Mouse (Mus musculus): ENCODE results near the gene Ccnd2. TPM values are rescaled to one million over a fixed set of nuclear protein-coding genes. Genes with fewer than 3 reads are reported as not detected.

Ccnd2 gene
- polyA plus RNA-seq, 1 experiment from 2014 or later = 571 TPM

- Histone ChIP-seq H3K9me3 (ENCODE audit: control insufficient read depth, low read length) (no peaks in the 10 kb centered on the region), H3K27ac (replicated peaks in 1 of 2; ENCODE audit: control insufficient read depth in 1 of 2, insufficient read depth in 1 of 2, low read depth in 2 of 2, low read length in 2 of 2) (no peak overlapping the region), H3K4me1 (ENCODE audit: control insufficient read depth in 2 of 2, insufficient read depth in 2 of 2, low read length in 2 of 2) (no peaks in the 10 kb centered on the region), H3K27me3 (ENCODE audit: control insufficient read depth, insufficient read depth, low read length) (no peaks in the 10 kb centered on the region), H3K36me3 (ENCODE audit: control insufficient read depth, insufficient read depth, low read length) (peaks cover 17% of the 10 kb centered on the region), H3K4me3 (ENCODE audit: control insufficient read depth in 1 of 2, insufficient read depth in 1 of 2, low read depth in 1 of 2, low read length in 2 of 2) (no peak overlapping the region), H3K9ac (ENCODE audit: low read length) (no peak overlapping the region), H3K4me2 (ENCODE audit: low read length) (no peak overlapping the region)
- no peak for ATAC-seq (ENCODE audit: insufficient number of reproducible peaks, insufficient read depth, low FRiP score, low read depth)
- WGBS = 74% methylated on average over 4 of the region's 4 CpGs
Observed at GRCm38 (mm10) chr6:127122221-127122806, 29.7 kb downstream of the Ccnd2 start.

GRCm38 (mm10) chr6:127114753-127115456, 37.1 kb downstream of the Ccnd2 start:
- no peak overlapping the region for H3K4me2 ChIP-seq (ENCODE audit: low read length)
- no peak overlapping the region for H3K4me3 ChIP-seq (ENCODE audit: control insufficient read depth in 1 of 2, insufficient read depth in 1 of 2, low read depth in 1 of 2, low read length in 2 of 2)
- H3K4me1 ChIP-seq (ENCODE audit: control insufficient read depth in 2 of 2, insufficient read depth in 2 of 2, low read length in 2 of 2) = no peaks in the 10 kb centered on the region
- H3K9ac ChIP-seq (ENCODE audit: low read length) = no peak overlapping the region
- H3K27me3 ChIP-seq (ENCODE audit: control insufficient read depth, insufficient read depth, low read length) = no peaks in the 10 kb centered on the region
- H3K27ac ChIP-seq (replicated peaks in 1 of 2; ENCODE audit: control insufficient read depth in 1 of 2, insufficient read depth in 1 of 2, low read depth in 2 of 2, low read length in 2 of 2) = no peak overlapping the region
- no peak for ATAC-seq (ENCODE audit: insufficient number of reproducible peaks, insufficient read depth, low FRiP score, low read depth)
- no peaks in the 10 kb centered on the region for H3K36me3 ChIP-seq (ENCODE audit: control insufficient read depth, insufficient read depth, low read length)
- 67% methylated on average over 23 of the region's 23 CpGs for WGBS
- H3K9me3 ChIP-seq (ENCODE audit: control insufficient read depth, low read length) = no peaks in the 10 kb centered on the region

- no peaks in the 10 kb centered on the region for H3K27me3 ChIP-seq (ENCODE audit: control insufficient read depth, insufficient read depth, low read length)
- H3K4me2 ChIP-seq (ENCODE audit: low read length) = peak within 1 kb of the TSS; percentile 95
- peak within 1 kb of the TSS; percentile 79 for H3K9ac ChIP-seq (ENCODE audit: low read length)
- H3K9me3 ChIP-seq (ENCODE audit: control insufficient read depth, low read length) = no peaks in the 10 kb centered on the region
- ATAC-seq (ENCODE audit: insufficient number of reproducible peaks, insufficient read depth, low FRiP score, low read depth) = peak; percentile 99
- peaks cover 7 to 19% of the 10 kb centered on the region in 2 experiments for H3K4me1 ChIP-seq (ENCODE audit: control insufficient read depth in 2 of 2, insufficient read depth in 2 of 2, low read length in 2 of 2)
- H3K4me3 ChIP-seq (ENCODE audit: control insufficient read depth in 1 of 2, insufficient read depth in 1 of 2, low read depth in 1 of 2, low read length in 2 of 2) = peak within 1 kb of the TSS; percentile 58 to 71
- H3K27ac ChIP-seq (replicated peaks in 1 of 2; ENCODE audit: control insufficient read depth in 1 of 2, insufficient read depth in 1 of 2, low read depth in 2 of 2, low read length in 2 of 2) = peak within 1 kb of the TSS in 1 of 2 experiments; percentile 53; a peak in 1 of 4 replicates
- no peaks in the 10 kb centered on the region for H3K36me3 ChIP-seq (ENCODE audit: control insufficient read depth, insufficient read depth, low read length)
- under 1% methylated on average over 37 of the region's 37 CpGs for WGBS
Observed at GRCm38 (mm10) chr6:127109402-127109930, 42.5 kb downstream of the Ccnd2 start, which contains the start of gene Tigar. TSS of gene Tigar (minus strand) at chr6:127109557.

GRCm38 (mm10) chr6:127108368-127109060, 43.5 kb downstream of the Ccnd2 start:
- H3K4me1 ChIP-seq (ENCODE audit: control insufficient read depth in 2 of 2, insufficient read depth in 2 of 2, low read length in 2 of 2) = peaks cover 7 to 19% of the 10 kb centered on the region in 2 experiments
- H3K36me3 ChIP-seq (ENCODE audit: control insufficient read depth, insufficient read depth, low read length) = no peaks in the 10 kb centered on the region
- peak overlapping the region; percentile 95 for H3K4me2 ChIP-seq (ENCODE audit: low read length)
- peak overlapping the region; percentile 79 for H3K9ac ChIP-seq (ENCODE audit: low read length)
- H3K27ac ChIP-seq (replicated peaks in 1 of 2; ENCODE audit: control insufficient read depth in 1 of 2, insufficient read depth in 1 of 2, low read depth in 2 of 2, low read length in 2 of 2) = peak overlapping the region in 1 of 2 experiments; percentile 53; a peak in 1 of 4 replicates
- WGBS = 9% methylated on average over 20 of the region's 20 CpGs
- H3K27me3 ChIP-seq (ENCODE audit: control insufficient read depth, insufficient read depth, low read length) = no peaks in the 10 kb centered on the region
- H3K4me3 ChIP-seq (ENCODE audit: control insufficient read depth in 1 of 2, insufficient read depth in 1 of 2, low read depth in 1 of 2, low read length in 2 of 2) = peak overlapping the region; percentile 58 to 71
- no peak for ATAC-seq (ENCODE audit: insufficient number of reproducible peaks, insufficient read depth, low FRiP score, low read depth)
- H3K9me3 ChIP-seq (ENCODE audit: control insufficient read depth, low read length) = no peaks in the 10 kb centered on the region

- H3K9me3 ChIP-seq (ENCODE audit: control insufficient read depth, low read length) = no peaks in the 10 kb centered on the region
- H3K27me3 ChIP-seq (ENCODE audit: control insufficient read depth, insufficient read depth, low read length) = no peaks in the 10 kb centered on the region
- 0 out of 2 replicates have a peak, but pooled peaks cover 4% of the 10 kb centered on the region for H3K36me3 ChIP-seq (ENCODE audit: control insufficient read depth, insufficient read depth, low read length)
- no peak overlapping the region for H3K27ac ChIP-seq (replicated peaks in 1 of 2; ENCODE audit: control insufficient read depth in 1 of 2, insufficient read depth in 1 of 2, low read depth in 2 of 2, low read length in 2 of 2)
- H3K9ac ChIP-seq (ENCODE audit: low read length) = no peak overlapping the region
- no peak overlapping the region for H3K4me3 ChIP-seq (ENCODE audit: control insufficient read depth in 1 of 2, insufficient read depth in 1 of 2, low read depth in 1 of 2, low read length in 2 of 2)
- H3K4me2 ChIP-seq (ENCODE audit: low read length) = no peak overlapping the region
- peaks cover 7 to 19% of the 10 kb centered on the region in 2 experiments for H3K4me1 ChIP-seq (ENCODE audit: control insufficient read depth in 2 of 2, insufficient read depth in 2 of 2, low read length in 2 of 2)
- no peak for ATAC-seq (ENCODE audit: insufficient number of reproducible peaks, insufficient read depth, low FRiP score, low read depth)
Observed at GRCm38 (mm10) chr6:127107413-127107812, 44.6 kb downstream of the Ccnd2 start.

- Histone ChIP-seq H3K9ac (ENCODE audit: low read length) (no peak overlapping the region), H3K4me2 (ENCODE audit: low read length) (no peak overlapping the region), H3K4me1 (ENCODE audit: control insufficient read depth in 2 of 2, insufficient read depth in 2 of 2, low read length in 2 of 2) (peaks cover 7 to 19% of the 10 kb centered on the region in 2 experiments), H3K36me3 (ENCODE audit: control insufficient read depth, insufficient read depth, low read length) (peaks cover 4% of the 10 kb centered on the region; the same call in 1 of the 2 replicates), H3K4me3 (ENCODE audit: control insufficient read depth in 1 of 2, insufficient read depth in 1 of 2, low read depth in 1 of 2, low read length in 2 of 2) (no peak overlapping the region), H3K27ac (replicated peaks in 1 of 2; ENCODE audit: control insufficient read depth in 1 of 2, insufficient read depth in 1 of 2, low read depth in 2 of 2, low read length in 2 of 2) (no peak overlapping the region), H3K27me3 (ENCODE audit: control insufficient read depth, insufficient read depth, low read length) (no peaks in the 10 kb centered on the region), H3K9me3 (ENCODE audit: control insufficient read depth, low read length) (no peaks in the 10 kb centered on the region)
- WGBS = 61% methylated on average over 5 of the region's 5 CpGs
- ATAC-seq (ENCODE audit: insufficient number of reproducible peaks, insufficient read depth, low FRiP score, low read depth) = no peak
Observed at GRCm38 (mm10) chr6:127106726-127107125, 45.3 kb downstream of the Ccnd2 start.

GRCm38 (mm10) chr6:127106189-127106588, 45.8 kb downstream of the Ccnd2 start:
- ATAC-seq (ENCODE audit: insufficient number of reproducible peaks, insufficient read depth, low FRiP score, low read depth) = no peak
- Histone ChIP-seq H3K27ac (replicated peaks in 1 of 2; ENCODE audit: control insufficient read depth in 1 of 2, insufficient read depth in 1 of 2, low read depth in 2 of 2, low read length in 2 of 2) (0 out of 4 replicates have a peak overlapping the region, but pooled peaks of 1 of the 2 experiments have one; percentile 19), H3K4me1 (ENCODE audit: control insufficient read depth in 2 of 2, insufficient read depth in 2 of 2, low read length in 2 of 2) (peaks cover 7 to 19% of the 10 kb centered on the region in 2 experiments), H3K9me3 (ENCODE audit: control insufficient read depth, low read length) (no peaks in the 10 kb centered on the region), H3K36me3 (ENCODE audit: control insufficient read depth, insufficient read depth, low read length) (peaks cover 10% of the 10 kb centered on the region; the same call in 1 of the 2 replicates), H3K4me3 (ENCODE audit: control insufficient read depth in 1 of 2, insufficient read depth in 1 of 2, low read depth in 1 of 2, low read length in 2 of 2) (no peak overlapping the region), H3K27me3 (ENCODE audit: control insufficient read depth, insufficient read depth, low read length) (no peaks in the 10 kb centered on the region), H3K4me2 (ENCODE audit: low read length) (no peak overlapping the region), H3K9ac (ENCODE audit: low read length) (no peak overlapping the region)
- WGBS = 76% methylated on average over 5 of the region's 5 CpGs

Measured in heart, embryonic 14.5 days (tissue).